Mouse (Mus musculus): ENCODE measurements around the gene Rnf103. TPM values are rescaled to one million over a fixed set of nuclear protein-coding genes. Genes with fewer than 3 reads are reported as not detected.
"Not testable (repeated sequence)": the region's sequence is repeated elsewhere in the genome, so short reads cannot be mapped to it uniquely, and the experiment has no call there.

The Rnf103 gene
- 13.7 and 14.4 TPM in 2 replicates for polyA plus RNA-seq (2014; fragmentation: Nextera tagmentation; extraction: Ambion mirVana)

GRCm38 (mm10) chr6:71493675-71494340 lies at the start of gene Rnf103:
TSS of gene Rnf103 (plus strand) at chr6:71493894.
- Histone ChIP-seq H3K27ac (replicated peaks; ENCODE audit: low read depth, low read length) (peak within 1 kb of the TSS; percentile 97), H3K4me2 (ENCODE audit: low read depth, severe bottlenecking) (peak within 1 kb of the TSS; percentile 75), H3K9me3 (ENCODE audit: control insufficient read depth, low read length) (no peaks in the 10 kb centered on the region), H3K4me3 (ENCODE audit: low read depth, low read length) (peak within 1 kb of the TSS; percentile 90), H3K4me1 (ENCODE audit: control insufficient read depth, insufficient read depth, low read length) (0 out of 2 replicates have a peak, but pooled peaks cover 5% of the 10 kb centered on the region), H3K27me3 (ENCODE audit: control insufficient read depth, insufficient read depth, low read length) (no peaks in the 10 kb centered on the region), H3K9ac (ENCODE audit: low read length) (peak within 1 kb of the TSS; percentile 92), H3K36me3 (ENCODE audit: control insufficient read depth, insufficient read depth, low read length) (no peaks in the 10 kb centered on the region)
- WGBS, result 0% methylated on average over 68 of the region's 79 CpGs
- peak; percentile 99 for DNase-seq (ENCODE audit: low spot score)
- peak; percentile 97 for ATAC-seq (ENCODE audit: insufficient number of reproducible peaks, low FRiP score, low TSS enrichment, low read depth)

- Histone ChIP-seq H3K27me3 (ENCODE audit: control insufficient read depth, insufficient read depth, low read length) (no peaks in the 10 kb centered on the region), H3K27ac (replicated peaks; ENCODE audit: low read depth, low read length) (no peak overlapping the region), H3K9me3 (ENCODE audit: control insufficient read depth, low read length) (no peaks in the 10 kb centered on the region), H3K9ac (ENCODE audit: low read length) (no peak overlapping the region), H3K4me3 (ENCODE audit: low read depth, low read length) (no peak overlapping the region), H3K4me2 (ENCODE audit: low read depth, severe bottlenecking) (no peak overlapping the region), H3K4me1 (ENCODE audit: control insufficient read depth, insufficient read depth, low read length) (no peaks in the 10 kb centered on the region), H3K36me3 (ENCODE audit: control insufficient read depth, insufficient read depth, low read length) (no peaks in the 10 kb centered on the region)
- 84% methylated on average over 1 of the region's 1 CpGs for WGBS
- DNase-seq (ENCODE audit: low spot score), result no peak
- no peak for ATAC-seq (ENCODE audit: insufficient number of reproducible peaks, low FRiP score, low TSS enrichment, low read depth)
Observed at GRCm38 (mm10) chr6:71444756-71445155, 48.9 kb upstream of the Rnf103 start.

- Histone ChIP-seq H3K4me1 (ENCODE audit: control insufficient read depth, insufficient read depth, low read length) (no peaks in the 10 kb centered on the region), H3K4me2 (ENCODE audit: low read depth, severe bottlenecking) (no peak overlapping the region), H3K27ac (replicated peaks; ENCODE audit: low read depth, low read length) (no peak overlapping the region), H3K9ac (ENCODE audit: low read length) (no peak overlapping the region), H3K36me3 (ENCODE audit: control insufficient read depth, insufficient read depth, low read length) (no peaks in the 10 kb centered on the region), H3K27me3 (ENCODE audit: control insufficient read depth, insufficient read depth, low read length) (no peaks in the 10 kb centered on the region), H3K4me3 (ENCODE audit: low read depth, low read length) (no peak overlapping the region), H3K9me3 (ENCODE audit: control insufficient read depth, low read length) (no peaks in the 10 kb centered on the region)
- 85% methylated on average over 6 of the region's 6 CpGs for WGBS
- no peak for DNase-seq (ENCODE audit: low spot score)
- no peak for ATAC-seq (ENCODE audit: insufficient number of reproducible peaks, low FRiP score, low TSS enrichment, low read depth)
Observed at GRCm38 (mm10) chr6:71445560-71445959, 48.1 kb upstream of the Rnf103 start.

GRCm38 (mm10) chr6:71452792-71453191 lies 40.9 kb upstream of the Rnf103 start:
- H3K9me3 ChIP-seq (ENCODE audit: control insufficient read depth, low read length), result no peaks in the 10 kb centered on the region
- ATAC-seq (ENCODE audit: insufficient number of reproducible peaks, low FRiP score, low TSS enrichment, low read depth), result no peak
- H3K4me1 ChIP-seq (ENCODE audit: control insufficient read depth, insufficient read depth, low read length), result no peaks in the 10 kb centered on the region
- H3K27ac ChIP-seq (replicated peaks; ENCODE audit: low read depth, low read length), result no peak overlapping the region
- no peaks in the 10 kb centered on the region for H3K36me3 ChIP-seq (ENCODE audit: control insufficient read depth, insufficient read depth, low read length)
- H3K27me3 ChIP-seq (ENCODE audit: control insufficient read depth, insufficient read depth, low read length), result no peaks in the 10 kb centered on the region
- H3K4me3 ChIP-seq (ENCODE audit: low read depth, low read length), result no peak overlapping the region
- DNase-seq (ENCODE audit: low spot score), result no peak
- no peak overlapping the region for H3K9ac ChIP-seq (ENCODE audit: low read length)
- H3K4me2 ChIP-seq (ENCODE audit: low read depth, severe bottlenecking), result no peak overlapping the region
- 74% methylated on average over 2 of the region's 2 CpGs for whole genome bisulfite sequencing

GRCm38 (mm10) chr6:71453983-71454739 lies 39.5 kb upstream of the Rnf103 start:
- not testable (repeated sequence) for H3K4me3 ChIP-seq (ENCODE audit: low read depth, low read length); H3K4me2 ChIP-seq (ENCODE audit: low read depth, severe bottlenecking); H3K4me1 ChIP-seq (ENCODE audit: control insufficient read depth, insufficient read depth, low read length); H3K27me3 ChIP-seq (ENCODE audit: control insufficient read depth, insufficient read depth, low read length); ATAC-seq (ENCODE audit: insufficient number of reproducible peaks, low FRiP score, low TSS enrichment, low read depth); H3K9ac ChIP-seq (ENCODE audit: low read length); H3K36me3 ChIP-seq (ENCODE audit: control insufficient read depth, insufficient read depth, low read length); H3K9me3 ChIP-seq (ENCODE audit: control insufficient read depth, low read length); H3K27ac ChIP-seq (replicated peaks; ENCODE audit: low read depth, low read length); DNase-seq (ENCODE audit: low spot score)

- 79% methylated on average over 8 of the region's 8 CpGs for WGBS
- Histone ChIP-seq H3K9me3 (ENCODE audit: control insufficient read depth, low read length) (no peaks in the 10 kb centered on the region), H3K9ac (ENCODE audit: low read length) (no peak overlapping the region), H3K4me2 (ENCODE audit: low read depth, severe bottlenecking) (no peak overlapping the region), H3K27ac (replicated peaks; ENCODE audit: low read depth, low read length) (no peak overlapping the region), H3K36me3 (ENCODE audit: control insufficient read depth, insufficient read depth, low read length) (no peaks in the 10 kb centered on the region), H3K27me3 (ENCODE audit: control insufficient read depth, insufficient read depth, low read length) (no peaks in the 10 kb centered on the region), H3K4me1 (ENCODE audit: control insufficient read depth, insufficient read depth, low read length) (no peaks in the 10 kb centered on the region), H3K4me3 (ENCODE audit: low read depth, low read length) (no peak overlapping the region)
- ATAC-seq (ENCODE audit: insufficient number of reproducible peaks, low FRiP score, low TSS enrichment, low read depth) (no peak), DNase-seq (ENCODE audit: low spot score) (no peak)
Observed at GRCm38 (mm10) chr6:71457956-71458608, 35.6 kb upstream of the Rnf103 start.

GRCm38 (mm10) chr6:71465146-71465545 lies 28.5 kb upstream of the Rnf103 start:
- Histone ChIP-seq H3K4me2 (ENCODE audit: low read depth, severe bottlenecking) (no peak overlapping the region), H3K9ac (ENCODE audit: low read length) (no peak overlapping the region), H3K27me3 (ENCODE audit: control insufficient read depth, insufficient read depth, low read length) (no peaks in the 10 kb centered on the region), H3K27ac (replicated peaks; ENCODE audit: low read depth, low read length) (no peak overlapping the region), H3K4me1 (ENCODE audit: control insufficient read depth, insufficient read depth, low read length) (no peaks in the 10 kb centered on the region), H3K4me3 (ENCODE audit: low read depth, low read length) (no peak overlapping the region), H3K9me3 (ENCODE audit: control insufficient read depth, low read length) (no peaks in the 10 kb centered on the region), H3K36me3 (ENCODE audit: control insufficient read depth, insufficient read depth, low read length) (no peaks in the 10 kb centered on the region)
- no peak for DNase-seq (ENCODE audit: low spot score)
- WGBS, result 89% methylated on average over 3 of the region's 3 CpGs
- ATAC-seq (ENCODE audit: insufficient number of reproducible peaks, low FRiP score, low TSS enrichment, low read depth), result no peak

- Histone ChIP-seq H3K27ac (replicated peaks; ENCODE audit: low read depth, low read length) (no peak overlapping the region), H3K4me3 (ENCODE audit: low read depth, low read length) (no peak overlapping the region), H3K4me2 (ENCODE audit: low read depth, severe bottlenecking) (no peak overlapping the region), H3K27me3 (ENCODE audit: control insufficient read depth, insufficient read depth, low read length) (no peaks in the 10 kb centered on the region), H3K9ac (ENCODE audit: low read length) (no peak overlapping the region), H3K4me1 (ENCODE audit: control insufficient read depth, insufficient read depth, low read length) (no peaks in the 10 kb centered on the region), H3K9me3 (ENCODE audit: control insufficient read depth, low read length) (no peaks in the 10 kb centered on the region), H3K36me3 (ENCODE audit: control insufficient read depth, insufficient read depth, low read length) (no peaks in the 10 kb centered on the region)
- ATAC-seq (ENCODE audit: insufficient number of reproducible peaks, low FRiP score, low TSS enrichment, low read depth) (no peak), DNase-seq (ENCODE audit: low spot score) (no peak)
- WGBS, result 89% methylated on average over 4 of the region's 4 CpGs
Observed at GRCm38 (mm10) chr6:71467766-71468165, 25.9 kb upstream of the Rnf103 start.

Data from limb, embryonic 11.5 days (tissue).